Mouse (Mus musculus) midbrain, embryonic 10.5 days (tissue): ENCODE results near the gene Dgkz. TPM values are rescaled to one million over a fixed set of nuclear protein-coding genes. Genes with fewer than 3 reads are reported as not detected.
A peak's percentile ranks its signal among the peaks of the same experiment; 100 is the strongest.

Experiments
- DNase-seq: peaks from one replicate; pipeline ENCODE4 v3.0.0-alpha.2; 2017; ENCODE audit warnings: low spot score
- H3K27ac ChIP-seq: fragments of 300-500 bp; sonication (generic); replicated peaks from 2 replicates; pipeline ENCODE4 v1.5.1; 2016; ENCODE audit warnings: mild to moderate bottlenecking
- H3K27me3 ChIP-seq: fragments of 300-500 bp; sonication (generic); 2 replicates; pipeline ENCODE4 v1.6.1; 2016; ENCODE audit warnings: low read depth, mild to moderate bottlenecking; ENCODE audit not compliant: poor library complexity, severe bottlenecking
- H3K36me3 ChIP-seq: fragments of 300-500 bp; sonication (generic); 2 replicates; pipeline ENCODE4 v1.6.1; 2016; ENCODE audit warnings: mild to moderate bottlenecking, moderate library complexity
- H3K4me1 ChIP-seq: fragments of 300-500 bp; sonication (generic); 2 replicates; pipeline ENCODE4 v1.6.1; 2016
- H3K4me3 ChIP-seq: fragments of 300-500 bp; sonication (generic); 2 replicates; pipeline ENCODE4 v1.5.1; 2016; ENCODE audit warnings: mild to moderate bottlenecking, moderate library complexity
- H3K9me3 ChIP-seq: fragments of 300-500 bp; sonication (generic); replicated peaks from 2 replicates; pipeline ENCODE4 v1.6.1; 2016; ENCODE audit warnings: mild to moderate bottlenecking
- WGBS: fragments of 180-500 bp; shearing (Covaris S2); methylation state at CpG from one replicate; pipeline ENCODE4 v1.1.7; 2016; 5-methylcytosine and 5-hydroxymethylcytosine counted together
- polyA plus RNA-seq: library from polyadenylated mRNA; unstranded; fragments of >200 nt; fragmentation: Nextera tagmentation; extraction: Ambion mirVana; gene quantifications from 2 replicates; pipeline ENCODE4 v1.2.1, GENCODE M21; 2016

The Dgkz gene
- polyA plus RNA-seq, 1 experiment from 2014 or later: 35.0 TPM

DNA sequence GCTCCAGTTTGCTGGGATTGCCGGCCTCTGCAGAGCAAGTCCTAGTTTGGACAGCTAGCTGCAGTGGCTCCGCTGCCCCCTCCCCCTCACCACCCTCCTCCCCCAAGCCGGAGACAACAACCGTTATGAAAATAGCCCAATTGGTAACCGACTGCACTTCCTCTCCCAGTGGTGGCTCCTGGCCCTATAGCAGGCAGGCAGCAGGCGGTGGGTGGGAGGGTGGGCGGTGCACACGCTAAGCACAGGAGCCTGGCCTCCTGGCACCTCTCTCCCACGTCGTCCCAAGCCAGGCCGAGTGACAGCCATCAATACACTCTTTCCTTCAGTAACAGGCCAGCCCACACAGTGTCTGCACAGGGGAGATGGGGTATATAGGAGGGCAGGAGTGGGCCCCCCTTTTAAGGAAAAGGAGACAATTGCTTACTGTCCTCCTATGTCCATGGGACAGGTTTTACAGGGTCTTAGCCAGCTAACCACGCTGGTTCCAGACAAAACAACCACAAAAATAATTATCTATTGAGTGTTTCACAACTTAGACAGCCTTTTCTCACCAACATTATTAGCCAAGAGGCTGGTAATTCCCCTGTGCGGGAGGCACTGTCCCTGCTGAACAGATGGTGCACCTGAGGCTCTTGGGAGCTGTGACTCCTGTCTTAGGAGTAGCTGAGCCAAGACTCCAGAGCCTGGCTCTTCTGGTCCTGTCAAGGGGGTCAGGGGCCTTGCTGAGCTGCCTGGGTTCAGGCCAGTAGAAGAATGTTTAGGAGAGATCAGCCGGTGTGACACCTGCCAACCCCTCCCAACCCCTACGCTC is 25.2 kb downstream of the Dgkz start:
- H3K4me3 ChIP-seq: peak overlapping the region; percentile 30
- 0 out of 2 replicates have a peak, but pooled peaks cover 2% of the 10 kb centered on the region for H3K36me3 ChIP-seq
- WGBS: 20% methylated on average over 15 of the region's 15 CpGs
- H3K27ac ChIP-seq: peak overlapping the region; percentile 79
- H3K9me3 ChIP-seq: no peaks in the 10 kb centered on the region
- DNase-seq: peak; percentile 41
- H3K27me3 ChIP-seq: no peaks in the 10 kb centered on the region
- peaks cover 61% of the 10 kb centered on the region for H3K4me1 ChIP-seq

GRCm38 (mm10) chr2:91949411-91950274 is 26.0 kb downstream of the Dgkz start:
- no peak for DNase-seq
- peak overlapping the region; percentile 79 for H3K27ac ChIP-seq
- no peaks in the 10 kb centered on the region for H3K9me3 ChIP-seq
- 0 out of 2 replicates have a peak, but pooled peaks cover 6% of the 10 kb centered on the region for H3K36me3 ChIP-seq
- peaks cover 65% of the 10 kb centered on the region for H3K4me1 ChIP-seq
- no peaks in the 10 kb centered on the region for H3K27me3 ChIP-seq
- WGBS: 81% methylated on average over 17 of the region's 17 CpGs
- H3K4me3 ChIP-seq: peak overlapping the region; percentile 30

- no peaks in the 10 kb centered on the region for H3K27me3 ChIP-seq
- H3K4me1 ChIP-seq: peaks cover 67% of the 10 kb centered on the region
- H3K4me3 ChIP-seq: no peak overlapping the region
- H3K36me3 ChIP-seq: 0 out of 2 replicates have a peak, but pooled peaks cover 6% of the 10 kb centered on the region
- 88% methylated on average over 3 of the region's 3 CpGs for WGBS
- no peak for DNase-seq
- no peaks in the 10 kb centered on the region for H3K9me3 ChIP-seq
- H3K27ac ChIP-seq: peak overlapping the region; percentile 79
Measured at GRCm38 (mm10) chr2:91948792-91949241, 26.8 kb downstream of the Dgkz start.

DNA sequence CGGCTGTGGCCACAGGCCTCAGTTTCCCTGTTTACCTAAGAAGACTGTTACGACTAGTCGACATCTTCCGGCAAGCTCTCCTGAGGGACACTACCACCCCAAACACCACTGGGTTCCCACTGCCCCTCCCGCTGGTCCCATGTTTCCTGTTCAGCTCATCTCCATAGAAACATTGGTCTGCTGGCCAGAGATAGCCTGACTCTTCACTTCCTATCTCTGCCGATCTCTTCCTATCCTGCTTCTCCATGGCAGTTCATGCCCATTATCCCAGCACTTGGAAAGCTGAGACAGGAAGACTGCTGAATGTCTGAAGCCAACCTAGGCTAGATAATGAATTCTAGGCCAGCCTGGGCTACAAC is 27.5 kb downstream of the Dgkz start:
- 0 out of 2 replicates have a peak, but pooled peaks cover 6% of the 10 kb centered on the region for H3K36me3 ChIP-seq

DNA sequence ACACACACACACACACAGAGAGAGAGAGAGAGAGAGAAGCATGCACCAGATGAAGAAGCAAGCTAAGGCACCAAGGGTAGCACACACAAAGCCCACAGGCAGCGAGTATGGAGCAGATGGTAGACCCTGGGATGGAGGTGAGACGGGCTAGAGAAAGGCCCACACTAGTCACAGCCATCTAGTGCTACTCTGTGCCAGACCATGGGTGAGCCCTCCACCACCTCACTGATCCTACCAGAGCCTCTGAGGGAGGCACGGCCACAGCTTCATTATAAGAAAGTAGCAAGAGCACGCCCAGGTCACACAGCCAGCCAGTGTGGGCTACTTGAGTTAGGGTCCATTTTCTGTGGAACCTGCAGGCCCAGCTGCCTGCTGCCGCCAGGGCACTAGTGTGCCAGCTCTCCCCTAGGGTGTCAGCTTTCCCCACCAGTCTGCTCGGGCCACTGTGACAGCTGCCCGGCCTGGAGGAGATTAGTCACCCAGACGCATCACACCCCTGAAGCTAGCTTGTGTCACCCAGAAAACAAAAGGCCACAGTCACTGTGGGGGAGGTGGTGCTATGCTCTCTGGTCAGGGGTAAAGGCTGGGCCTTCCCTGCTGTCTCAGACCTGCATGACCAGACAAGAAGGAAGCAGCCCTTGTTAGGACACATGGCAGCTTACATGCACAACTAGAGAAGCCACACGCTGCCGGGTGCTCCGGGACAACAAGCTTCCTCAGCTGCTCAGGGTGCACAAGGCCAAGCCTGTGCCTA is 28.1 kb downstream of the Dgkz start:
- no peak for DNase-seq
- Histone ChIP-seq H3K27me3 (no peaks in the 10 kb centered on the region), H3K4me3 (peak overlapping the region; percentile 24; the same call in 1 of the 2 replicates), H3K9me3 (no peaks in the 10 kb centered on the region), H3K36me3 (peaks cover 6% of the 10 kb centered on the region; the same call in 1 of the 2 replicates), H3K27ac (peak overlapping the region; percentile 79), H3K4me1 (peaks cover 64% of the 10 kb centered on the region)
- 57% methylated on average over 11 of the region's 11 CpGs for WGBS

More for the DNA sequence above, 27.5 kb downstream of the Dgkz start:
- Histone ChIP-seq H3K4me1 (peaks cover 64% of the 10 kb centered on the region), H3K27me3 (no peaks in the 10 kb centered on the region), H3K4me3 (peak overlapping the region; percentile 24; the same call in 1 of the 2 replicates), H3K27ac (peak overlapping the region; percentile 79), H3K9me3 (no peaks in the 10 kb centered on the region)
- no peak for DNase-seq
- WGBS: 76% methylated on average over 6 of the region's 6 CpGs

DNA sequence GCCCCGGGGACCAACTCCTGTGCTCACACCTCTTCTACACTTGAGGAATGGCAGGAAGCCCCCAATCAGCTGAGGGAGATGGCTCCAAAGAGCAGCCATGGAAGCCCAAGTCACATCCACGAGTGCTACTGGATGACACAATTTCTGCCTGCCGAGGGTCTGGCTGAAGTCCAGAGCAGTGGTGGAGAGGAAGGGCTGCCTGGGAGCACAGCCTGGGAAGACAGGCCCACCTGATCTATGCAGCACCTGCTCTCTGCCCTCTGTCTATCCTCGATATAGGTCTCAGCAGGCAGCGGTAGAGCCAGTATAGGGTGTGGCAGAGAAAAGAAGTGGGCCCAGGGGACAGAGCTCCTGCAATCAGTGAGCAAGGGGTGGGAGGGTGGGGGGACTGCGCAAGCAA is 28.8 kb downstream of the Dgkz start:
- Histone ChIP-seq H3K4me3 (no peak overlapping the region), H3K27ac (peak overlapping the region; percentile 79), H3K9me3 (no peaks in the 10 kb centered on the region), H3K4me1 (peaks cover 69% of the 10 kb centered on the region), H3K27me3 (no peaks in the 10 kb centered on the region), H3K36me3 (peaks cover 12% of the 10 kb centered on the region)
- no peak for DNase-seq
- WGBS: 80% methylated on average over 6 of the region's 6 CpGs

DNA sequence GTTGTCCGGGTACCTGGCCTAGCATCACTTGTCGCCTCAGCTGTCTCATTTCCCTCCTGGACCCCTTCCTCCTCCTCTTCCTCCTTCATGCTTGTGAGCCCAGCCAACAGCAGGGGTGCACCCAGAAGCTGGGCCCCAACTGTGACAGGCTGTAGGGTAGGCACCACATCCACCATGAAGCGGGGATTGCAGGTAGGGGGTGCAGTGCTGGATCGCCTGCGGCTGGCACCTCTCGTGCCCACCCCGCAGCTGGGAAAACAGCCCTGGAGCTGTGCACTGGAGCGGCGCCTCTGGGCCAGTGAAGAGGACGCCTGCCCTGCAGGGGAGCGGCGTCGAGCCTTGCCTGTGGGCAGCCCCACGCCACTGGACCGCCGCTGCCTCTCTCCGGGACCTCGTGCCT is 30.2 kb downstream of the Dgkz start, which contains the start of gene Gm9821:
Gm9821 (plus strand) TSS at position 221 of the 400 bp plus-strand sequence.
- Histone ChIP-seq H3K27me3 (no peaks in the 10 kb centered on the region), H3K4me1 (peaks cover 65% of the 10 kb centered on the region), H3K9me3 (no peaks in the 10 kb centered on the region), H3K36me3 (peaks cover 16% of the 10 kb centered on the region), H3K27ac (peak within 1 kb of the TSS; percentile 19; the same call in 1 of the 2 replicates), H3K4me3 (no peak within 1 kb of the TSS)
- WGBS: 87% methylated on average over 18 of the region's 18 CpGs
- no peak for DNase-seq

DNA sequence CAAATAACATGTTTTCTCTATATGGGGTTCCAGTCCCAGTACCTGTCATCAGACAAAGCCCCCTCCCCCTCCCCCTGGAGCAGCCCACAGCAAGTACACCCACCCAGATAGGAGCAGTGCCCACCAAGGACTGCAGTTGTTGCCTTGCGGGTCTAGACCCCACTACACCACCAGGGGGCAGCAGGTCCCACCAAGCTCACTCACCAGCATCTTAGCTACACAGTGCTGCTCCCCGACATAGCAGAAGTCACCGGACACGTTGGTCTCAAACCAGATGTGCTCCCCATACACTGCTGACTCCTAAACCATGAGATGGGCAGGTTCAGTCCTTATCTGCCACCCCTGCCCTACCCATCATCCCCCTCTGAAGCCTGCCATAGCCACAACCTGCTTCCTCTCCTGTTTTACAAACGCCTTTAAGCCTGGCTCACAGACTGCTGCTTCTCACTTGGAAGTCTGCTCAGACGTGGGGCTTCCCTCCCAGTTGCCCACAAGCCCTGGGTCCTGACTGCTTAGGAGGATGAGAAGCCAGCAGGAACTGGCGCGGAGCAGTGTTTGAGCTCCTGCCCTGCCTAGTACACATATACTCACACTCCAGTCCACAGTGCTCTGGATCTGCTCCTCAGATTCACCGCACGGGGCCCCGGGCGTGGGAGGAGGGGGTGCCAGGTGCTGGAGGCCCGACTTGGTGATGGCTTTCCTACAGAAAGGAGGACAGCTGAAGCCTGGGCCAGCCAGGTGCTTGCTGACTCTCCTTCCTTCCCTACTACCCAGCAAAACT is 31.3 kb downstream of the Dgkz start:
- H3K36me3 ChIP-seq: peaks cover 27% of the 10 kb centered on the region
- H3K9me3 ChIP-seq: no peaks in the 10 kb centered on the region
- DNase-seq: peak; percentile 80
- no peaks in the 10 kb centered on the region for H3K27me3 ChIP-seq
- no peak overlapping the region for H3K4me3 ChIP-seq
- peak overlapping the region; percentile 19; the same call in 1 of the 2 replicates for H3K27ac ChIP-seq
- WGBS: 48% methylated on average over 13 of the region's 13 CpGs
- H3K4me1 ChIP-seq: peaks cover 63% of the 10 kb centered on the region

DNA sequence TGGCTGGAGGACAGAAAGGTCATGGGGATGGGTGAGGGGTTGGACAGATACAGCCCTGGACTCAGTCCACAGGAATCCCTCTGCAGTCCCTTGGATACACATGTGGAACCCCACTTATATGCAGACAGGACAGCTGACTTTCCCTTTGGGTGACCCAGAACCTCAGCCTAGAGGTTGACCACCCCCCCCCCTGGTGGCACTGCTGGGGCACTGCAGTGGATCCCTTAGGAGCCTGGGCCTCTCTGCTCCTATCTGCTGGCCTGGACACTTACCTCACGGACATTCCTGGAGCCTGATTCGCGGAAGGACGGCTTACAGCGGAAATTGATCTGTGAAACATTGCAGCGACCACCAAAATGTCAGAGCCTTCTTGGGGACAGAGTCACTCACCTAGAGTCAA is 33.3 kb downstream of the Dgkz start:
- 78% methylated on average over 6 of the region's 6 CpGs for WGBS
- DNase-seq: no peak
- peaks cover 47% of the 10 kb centered on the region for H3K36me3 ChIP-seq
- no peaks in the 10 kb centered on the region for H3K27me3 ChIP-seq
- H3K27ac ChIP-seq: no peak overlapping the region; the same call in 1 of the 2 replicates
- peaks cover 45% of the 10 kb centered on the region for H3K4me1 ChIP-seq
- no peak overlapping the region for H3K4me3 ChIP-seq
- H3K9me3 ChIP-seq: no peaks in the 10 kb centered on the region

- H3K27ac ChIP-seq: no peak overlapping the region
- H3K4me1 ChIP-seq: peaks cover 42% of the 10 kb centered on the region
- H3K36me3 ChIP-seq: peaks cover 70% of the 10 kb centered on the region
- no peak for DNase-seq
- no peak overlapping the region for H3K4me3 ChIP-seq
- 82% methylated on average over 15 of the region's 15 CpGs for WGBS
- H3K27me3 ChIP-seq: no peaks in the 10 kb centered on the region
- H3K9me3 ChIP-seq: no peaks in the 10 kb centered on the region
Measured at GRCm38 (mm10) chr2:91939303-91939935, 36.2 kb downstream of the Dgkz start.

- Histone ChIP-seq H3K36me3 (peaks cover 68% of the 10 kb centered on the region), H3K27me3 (no peaks in the 10 kb centered on the region), H3K27ac (0 out of 2 replicates have a peak overlapping the region, but pooled peaks have one; percentile 64), H3K4me3 (no peak overlapping the region), H3K9me3 (no peaks in the 10 kb centered on the region), H3K4me1 (peaks cover 66% of the 10 kb centered on the region)
- 91% methylated on average over 7 of the region's 7 CpGs for WGBS
- DNase-seq: no peak
Measured at GRCm38 (mm10) chr2:91936154-91936553, 39.5 kb downstream of the Dgkz start.
